Mouse (Mus musculus): ENCODE results near the gene Syngr1.

DNA sequence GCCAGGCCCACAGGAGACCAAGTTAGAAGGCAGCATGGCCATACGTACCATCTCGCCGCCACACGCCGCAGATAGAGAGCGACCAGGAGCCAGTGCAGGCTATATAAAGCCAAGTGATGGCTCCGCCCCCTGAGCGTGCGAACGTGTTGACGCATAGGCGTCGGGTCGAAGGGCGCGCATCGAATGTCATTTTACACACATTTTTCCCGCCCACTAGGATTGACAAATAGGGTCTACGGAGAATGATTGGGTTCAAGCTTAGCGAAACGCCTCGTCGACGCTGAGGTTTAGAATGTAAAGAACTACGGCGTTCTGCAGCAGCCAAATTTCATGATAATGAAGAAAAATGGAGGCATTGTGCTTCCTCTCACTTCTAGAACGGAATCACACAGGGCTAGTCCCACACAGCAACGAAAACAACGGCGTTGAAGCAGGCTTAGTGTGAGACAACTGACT lies 7.8 kb upstream of the Syngr1 start:
- TF ChIP-seq CTCF (IDR thresholded peaks at IDR 0.05; ENCODE audit: low read depth) (peak; percentile 47), EP300 (IDR thresholded peaks at IDR 0.05; ENCODE audit: low read depth) (peak; percentile 92)

Data from liver, postnatal 0 days (tissue).